Comparison of ENCODE assay signal across 29 mouse cellular contexts in genomic region chr15:77628647-77629046, GRCm38 (mm10). TPM values are rescaled to one million over a fixed set of nuclear protein-coding genes. Genes with fewer than 3 reads are reported as not detected.
DNase-seq lines count a peak whose midpoint lies in the region; ATAC-seq and TF ChIP-seq lines count a peak whose summit lies in the region.
"Not testable (repeated sequence)": the region's sequence is repeated elsewhere in the genome, so short reads cannot be mapped to it uniquely, and the experiment has no call there.
"Had no signal": no experiment of that assay in that cellular context is flagged by ENCODE, and none has a peak within 500 bp of the region (broad histone marks: within the 10 kb centered on the region; RNA-seq: fewer than 3 reads in every experiment).

No protein-coding gene starts in this region.

- 46% methylated on average over 9 of the region's 9 CpGs for WGBS in intestine, embryonic 15.5 days
- 58% methylated on average over 9 of the region's 9 CpGs for WGBS in kidney, postnatal 0 days
- whole genome bisulfite sequencing in limb, embryonic 11.5 days, result 60% methylated on average over 9 of the region's 9 CpGs
- 48% methylated on average over 9 of the region's 9 CpGs for WGBS in lung, embryonic 14.5 days

- not testable (repeated sequence) for H3K27ac ChIP-seq in gastrocnemius, adult 2 months; intestine, embryonic 15.5 days; kidney, postnatal 0 days; limb, embryonic 11.5 days (replicated peaks; ENCODE audit: low read depth, low read length); lung, embryonic 14.5 days (ENCODE audit: low read depth)

- peak; percentile 12 for DNase-seq in ZHBTc4 (ENCODE audit: low read depth, low spot score)
- not testable (repeated sequence) for DNase-seq in gastrocnemius, adult 2 months; kidney, postnatal 0 days (ENCODE audit: low spot score)
- DNase-seq in limb, embryonic 11.5 days (ENCODE audit: low spot score), result peak; percentile 31
- DNase-seq in lung, embryonic 14.5 days, result peak; percentile 21
- DNase-seq in yolk sac, embryonic 10.5 days (ENCODE audit: low spot score), result peak; percentile 20

- H3K27me3 ChIP-seq in intestine, embryonic 15.5 days (replicated peaks); kidney, postnatal 0 days (ENCODE audit: insufficient read depth, low read length); limb, embryonic 11.5 days (ENCODE audit: control insufficient read depth, insufficient read depth, low read length); lung, embryonic 14.5 days (ENCODE audit: insufficient read depth, low read length): not testable (repeated sequence)

- H3K9ac ChIP-seq in intestine, embryonic 15.5 days; kidney, postnatal 0 days (ENCODE audit: low read depth, low read length); limb, embryonic 11.5 days (ENCODE audit: low read length); lung, embryonic 14.5 days: not testable (repeated sequence)

- intact Hi-C loops in gastrocnemius, adult 2 months (cut with DNase I), result not testable (repeated sequence)

- not testable (repeated sequence) for H3K36me3 ChIP-seq in intestine, embryonic 15.5 days; kidney, postnatal 0 days (ENCODE audit: insufficient read depth, low read length); limb, embryonic 11.5 days (ENCODE audit: control insufficient read depth, insufficient read depth, low read length); lung, embryonic 14.5 days (ENCODE audit: insufficient read depth)

- not testable (repeated sequence) for H3K4me1 ChIP-seq in intestine, embryonic 15.5 days (replicated peaks); kidney, postnatal 0 days (replicated peaks; ENCODE audit: insufficient read depth, low read length); limb, embryonic 11.5 days (ENCODE audit: control insufficient read depth, insufficient read depth, low read length); lung, embryonic 14.5 days (ENCODE audit: insufficient read depth)

- peak; percentile 81 for ATAC-seq in intestine, embryonic 15.5 days
- not testable (repeated sequence) for ATAC-seq in kidney, postnatal 0 days (replicated peaks; ENCODE audit: low FRiP score, low read depth); limb, embryonic 11.5 days (ENCODE audit: insufficient number of reproducible peaks, low FRiP score, low TSS enrichment, low read depth); lung, embryonic 14.5 days (ENCODE audit: insufficient read depth)

- not testable (repeated sequence) for H3K9me3 ChIP-seq in intestine, embryonic 15.5 days; kidney, postnatal 0 days (replicated peaks; ENCODE audit: low read length); limb, embryonic 11.5 days (ENCODE audit: control insufficient read depth, low read length); lung, embryonic 14.5 days (ENCODE audit: low read depth, low read length)

- H3K4me2 ChIP-seq in intestine, embryonic 15.5 days (replicated peaks); kidney, postnatal 0 days (ENCODE audit: low read length); limb, embryonic 11.5 days (ENCODE audit: low read depth, severe bottlenecking); lung, embryonic 14.5 days: not testable (repeated sequence)

- not testable (repeated sequence) for H3K4me3 ChIP-seq in gastrocnemius, adult 2 months; intestine, embryonic 15.5 days (replicated peaks); kidney, postnatal 0 days (replicated peaks; ENCODE audit: low read depth, low read length); limb, embryonic 11.5 days (ENCODE audit: low read depth, low read length); lung, embryonic 14.5 days (ENCODE audit: low read depth, low read length)

- peak; percentile 25; the same call in 1 of the 2 replicates for TF ChIP-seq CTCF in gastrocnemius, adult 2 months (IDR thresholded peaks at IDR 0.05)
- TF ChIP-seq CTCF in kidney, postnatal 0 days (IDR thresholded peaks at IDR 0.05; ENCODE audit: low read depth), result peak; percentile 44; the same call in 1 of the 2 replicates
- TF ChIP-seq CTCF in lung, embryonic 14.5 days (IDR thresholded peaks at IDR 0.05; ENCODE audit: low read depth), result peak; percentile 27

RNA-seq across cellular contexts. Expression of gene Apol11b, which starts 14.4 kb away (rescaled TPM):
- total RNA-seq in gastrocnemius, adult 2 months (2021), result under 1 TPM in 1 of 2 experiments, not detected in 1; 0.11 TPM
- 0.14 and 0.30 TPM in 2 replicates for polyA plus RNA-seq in intestine, embryonic 15.5 days (2015; fragmentation: Nextera tagmentation; extraction: Ambion mirVana)
- not detected in 2 replicates for polyA plus RNA-seq in kidney, postnatal 0 days (2015; fragmentation: Nextera tagmentation; extraction: Ambion mirVana)
- 0.16 TPM in 1 of 2 replicates, not detected in the other for polyA plus RNA-seq in limb, embryonic 11.5 days (2014; fragmentation: Nextera tagmentation; extraction: Ambion mirVana)
- polyA plus RNA-seq in lung, embryonic 14.5 days (2014; fragmentation: Nextera tagmentation; extraction: Ambion mirVana), result 0.09 TPM in 1 of 2 replicates, not detected in the other
- total RNA-seq: ES-E14; gastrocnemius, postnatal 4 days; layer of hippocampus, adult 18-20 months; layer of hippocampus, postnatal 14 days; left cerebral cortex, postnatal 4 days had no signal
- polyA plus RNA-seq: adrenal gland, adult 2 months; embryonic facial prominence, embryonic 14.5 days; forebrain, embryonic 13.5 days; hindbrain, embryonic 10.5 days; hindbrain, embryonic 16.5 days; macrophage; midbrain, embryonic 15.5 days had no signal

RNA-seq across cellular contexts. Expression of gene Gm36245, which starts 29.6 kb away (rescaled TPM):
- total RNA-seq in gastrocnemius, adult 2 months (2021), result not detected
- not detected in 2 replicates for polyA plus RNA-seq in intestine, embryonic 15.5 days (2015; fragmentation: Nextera tagmentation; extraction: Ambion mirVana)
- polyA plus RNA-seq in kidney, postnatal 0 days (2015; fragmentation: Nextera tagmentation; extraction: Ambion mirVana), result not detected in 2 replicates
- polyA plus RNA-seq in limb, embryonic 11.5 days (2014; fragmentation: Nextera tagmentation; extraction: Ambion mirVana), result not detected in 2 replicates
- not detected in 2 replicates for polyA plus RNA-seq in lung, embryonic 14.5 days (2014; fragmentation: Nextera tagmentation; extraction: Ambion mirVana)
- total RNA-seq: adrenal gland, adult 2 months; adrenal gland, postnatal 4 days; ES-E14; gastrocnemius, adult 18-20 months; gastrocnemius, postnatal 4 days; layer of hippocampus, adult 18-20 months; layer of hippocampus, postnatal 14 days; left cerebral cortex, adult 8-10 months; left cerebral cortex, postnatal 4 days had no signal
- polyA plus RNA-seq: adrenal gland, adult 2 months; cortical plate, adult 2 months; embryonic facial prominence, embryonic 14.5 days; forebrain, embryonic 13.5 days; heart, embryonic 16.5 days; hindbrain, embryonic 10.5 days; hindbrain, embryonic 16.5 days; liver, embryonic 11.5 days; lung, embryonic 15.5 days; macrophage; midbrain, embryonic 15.5 days; myocyte; neural tube, embryonic 13.5 days; spleen, adult 2 months had no signal

RNA-seq across cellular contexts. Expression of gene Apol10b, which starts 32.7 kb away (rescaled TPM):
- total RNA-seq in gastrocnemius, adult 2 months (2021), result under 1 TPM; 0.36 TPM
- polyA plus RNA-seq in intestine, embryonic 15.5 days (2015; fragmentation: Nextera tagmentation; extraction: Ambion mirVana), result 0.38 and 0.54 TPM in 2 replicates
- 0.12 and 0.24 TPM in 2 replicates for polyA plus RNA-seq in kidney, postnatal 0 days (2015; fragmentation: Nextera tagmentation; extraction: Ambion mirVana)
- 0.08 TPM in 1 of 2 replicates, not detected in the other for polyA plus RNA-seq in limb, embryonic 11.5 days (2014; fragmentation: Nextera tagmentation; extraction: Ambion mirVana)
- 0.08 TPM in 1 of 2 replicates, not detected in the other for polyA plus RNA-seq in lung, embryonic 14.5 days (2014; fragmentation: Nextera tagmentation; extraction: Ambion mirVana)
- total RNA-seq: ES-E14; layer of hippocampus, postnatal 14 days; left cerebral cortex, postnatal 4 days had no signal
- polyA plus RNA-seq: adrenal gland, adult 2 months; hindbrain, embryonic 10.5 days; hindbrain, embryonic 16.5 days; liver, embryonic 11.5 days; neural tube, embryonic 13.5 days had no signal
